Mouse (Mus musculus) kidney, adult 2 months (tissue): Measurements from ENCODE around the gene Mrpl57.

Experiments
- CTCF ChIP-seq: fragments of 200-500 bp; conservative IDR thresholded peaks from 2 replicates; pipeline ENCODE4 v1.5.1; 2011; ENCODE audit warnings: low read depth, mild to moderate bottlenecking, control low read depth, low read length, moderate library complexity, mixed read lengths; ENCODE audit not compliant: insufficient read depth, insufficient read length
- POLR2A ChIP-seq: fragments of 200-500 bp; IDR thresholded peaks from one replicate; pipeline ENCODE4 v1.6.1; 2011; ENCODE audit warnings: low read depth, low read length, control low read depth

GRCm38 (mm10) chr14:57810886-57811285, 15.1 kb upstream of the Mrpl57 start:
- TF ChIP-seq POLR2A, result no peak
- no peak for TF ChIP-seq CTCF
